Mouse (Mus musculus) right cerebral cortex, postnatal 25 days (tissue): Measurements from ENCODE around the gene Inafm2.

Experiments used
- DNase-seq: peaks from one replicate; pipeline ENCODE4 v3.0.0; 2022

Gene Inafm2

GRCm38 (mm10) chr2:118760311-118761025 lies 14.9 kb downstream of the Inafm2 start:
- DNase-seq = no peak

- no peak for DNase-seq
These were observed 15.8 kb downstream of the Inafm2 start for GRCm38 (mm10) chr2:118761358-118761757.

GRCm38 (mm10) chr2:118761906-118762783 lies 16.6 kb downstream of the Inafm2 start, which contains the start of gene Ccdc9b:
Gene Ccdc9b (minus strand): TSS chr2:118762661.
- DNase-seq = peak; percentile 77

DNA sequence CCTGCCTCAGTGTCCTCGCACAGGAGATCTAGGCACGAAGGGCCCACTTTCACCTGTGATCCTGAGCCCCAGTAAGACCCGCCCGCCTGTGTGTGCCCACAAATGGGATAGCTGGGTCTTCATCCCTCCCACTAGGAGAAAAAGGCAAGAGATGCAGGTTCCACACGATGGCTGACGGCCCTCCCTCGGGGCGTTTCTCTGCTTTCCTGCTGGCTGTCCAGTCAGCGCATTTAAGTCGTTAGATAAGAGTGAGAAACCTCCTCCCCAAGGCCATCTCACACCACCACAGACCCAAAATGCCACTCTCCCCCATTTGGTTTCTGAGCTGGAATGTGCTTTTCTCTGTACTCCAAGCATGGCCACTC lies 17.2 kb downstream of the Inafm2 start:
- DNase-seq = no peak

DNA sequence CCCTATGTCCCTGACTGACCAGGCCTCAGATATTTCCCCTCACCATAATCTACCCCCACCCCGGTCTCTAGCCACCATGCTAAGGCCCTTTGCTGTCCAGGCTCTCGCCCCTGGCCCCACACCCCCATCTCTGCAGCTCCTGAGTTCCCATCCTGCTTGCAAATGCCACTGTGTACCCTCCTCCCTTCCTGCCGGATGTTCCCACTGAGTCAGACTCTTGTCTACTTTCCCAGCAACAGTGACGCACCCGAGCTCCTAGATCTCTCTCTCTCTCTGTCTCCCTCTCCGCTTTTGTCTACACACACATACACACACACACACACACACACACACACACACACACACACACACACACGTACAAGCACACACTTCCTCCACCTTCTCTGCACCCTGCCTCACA lies 17.9 kb downstream of the Inafm2 start:
- peak; percentile 63 for DNase-seq

DNA sequence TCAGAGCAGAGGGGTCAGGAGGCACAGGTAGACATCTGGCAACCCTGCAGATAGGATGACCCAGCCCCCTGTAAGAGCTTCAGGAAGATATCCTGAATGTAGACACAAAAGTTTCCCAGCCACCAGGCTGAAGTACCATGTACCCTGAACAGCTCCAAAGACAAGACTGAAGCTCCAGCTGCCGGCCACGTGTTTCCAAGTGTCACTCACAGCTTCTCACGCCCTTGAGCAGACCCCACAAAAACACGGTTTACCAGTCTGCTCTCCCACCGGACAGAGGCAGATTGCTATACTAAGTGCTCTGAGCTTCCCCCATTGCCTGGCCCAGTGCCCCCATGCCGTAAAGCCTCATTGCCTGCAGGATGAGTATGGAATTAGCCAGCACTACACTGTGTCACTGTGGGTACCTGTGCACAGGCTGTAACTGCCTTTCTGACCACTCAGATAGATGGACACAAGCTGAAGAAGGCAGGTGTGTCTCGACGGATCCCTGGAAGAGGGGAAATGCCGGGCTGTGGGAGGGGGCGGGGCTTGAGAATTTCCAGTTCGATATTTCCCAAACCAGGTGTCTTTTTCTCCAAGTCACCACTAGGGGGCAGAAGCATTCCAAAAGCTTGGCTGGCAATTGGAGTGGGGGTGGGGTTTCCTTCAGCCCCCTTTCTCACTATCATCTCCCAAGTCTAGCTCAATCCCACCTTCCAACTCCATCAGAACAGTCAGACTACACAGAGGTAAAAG lies 18.7 kb downstream of the Inafm2 start:
- DNase-seq = no peak

DNA sequence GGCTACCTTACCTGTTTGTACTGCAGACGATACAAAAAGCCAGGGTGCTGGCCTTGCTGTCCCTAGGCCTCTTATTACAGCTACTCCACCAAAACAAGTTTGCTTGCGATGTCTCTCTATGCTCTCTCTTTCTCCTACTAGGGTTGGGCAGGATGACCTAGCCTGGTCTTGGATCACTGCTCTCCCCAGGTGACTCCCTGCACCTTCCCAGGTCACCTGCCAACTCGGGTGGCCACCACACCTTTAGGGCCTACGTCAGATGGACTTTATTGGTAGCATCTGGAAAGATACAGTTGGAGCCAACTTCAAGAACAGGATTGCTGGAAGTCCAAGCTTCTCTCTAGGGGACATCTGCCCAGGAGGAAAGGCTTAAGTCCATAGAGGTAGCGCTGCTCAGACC lies 19.3 kb downstream of the Inafm2 start:
- no peak for DNase-seq

DNA sequence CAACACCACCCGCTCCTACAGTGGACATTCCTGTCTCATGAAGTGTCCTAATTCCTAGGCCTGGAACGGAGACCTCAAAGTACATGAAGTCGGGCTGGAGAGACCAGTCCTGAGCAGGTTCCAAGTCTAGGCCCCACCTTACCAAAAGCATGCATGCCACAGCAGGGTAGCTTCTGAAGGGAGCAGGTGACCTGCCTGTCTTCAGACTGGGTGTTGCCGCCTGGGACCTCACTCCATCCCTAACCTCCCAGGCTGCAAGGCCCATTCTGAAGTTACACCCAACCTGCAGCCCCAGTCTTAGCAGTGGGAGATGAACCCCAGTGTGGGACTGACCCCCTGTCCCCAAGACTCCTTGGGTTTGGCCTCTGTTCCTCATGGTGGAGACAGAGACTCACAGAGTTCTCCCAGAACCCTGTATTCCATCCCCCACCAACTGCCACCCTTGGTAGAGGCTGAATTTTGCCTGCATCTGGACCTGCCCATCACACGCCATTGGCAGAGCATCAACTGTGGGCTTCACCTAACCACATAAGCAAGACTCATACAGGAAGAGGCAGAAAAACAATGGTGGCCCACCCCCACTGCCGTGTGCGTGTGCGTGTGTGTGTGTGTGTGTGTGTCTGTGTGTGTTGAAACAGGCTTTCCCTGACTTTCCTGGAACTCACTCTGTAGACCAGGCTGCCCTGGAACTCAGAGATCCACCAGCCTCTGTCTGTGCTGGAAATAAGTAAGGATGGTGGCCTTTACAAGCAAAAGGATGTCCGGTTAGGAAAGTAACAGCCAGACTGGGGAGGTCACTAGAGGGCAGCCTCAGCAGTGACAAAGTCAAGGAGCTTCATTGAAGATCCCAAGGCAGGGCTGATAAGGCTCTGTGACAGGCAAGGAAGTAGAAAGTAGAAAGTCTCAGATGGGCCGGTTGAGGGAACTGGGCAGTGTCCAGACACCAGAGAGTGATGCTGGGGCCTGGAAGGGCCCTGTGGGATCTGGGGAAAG lies 20.8 kb downstream of the Inafm2 start:
- no peak for DNase-seq

DNA sequence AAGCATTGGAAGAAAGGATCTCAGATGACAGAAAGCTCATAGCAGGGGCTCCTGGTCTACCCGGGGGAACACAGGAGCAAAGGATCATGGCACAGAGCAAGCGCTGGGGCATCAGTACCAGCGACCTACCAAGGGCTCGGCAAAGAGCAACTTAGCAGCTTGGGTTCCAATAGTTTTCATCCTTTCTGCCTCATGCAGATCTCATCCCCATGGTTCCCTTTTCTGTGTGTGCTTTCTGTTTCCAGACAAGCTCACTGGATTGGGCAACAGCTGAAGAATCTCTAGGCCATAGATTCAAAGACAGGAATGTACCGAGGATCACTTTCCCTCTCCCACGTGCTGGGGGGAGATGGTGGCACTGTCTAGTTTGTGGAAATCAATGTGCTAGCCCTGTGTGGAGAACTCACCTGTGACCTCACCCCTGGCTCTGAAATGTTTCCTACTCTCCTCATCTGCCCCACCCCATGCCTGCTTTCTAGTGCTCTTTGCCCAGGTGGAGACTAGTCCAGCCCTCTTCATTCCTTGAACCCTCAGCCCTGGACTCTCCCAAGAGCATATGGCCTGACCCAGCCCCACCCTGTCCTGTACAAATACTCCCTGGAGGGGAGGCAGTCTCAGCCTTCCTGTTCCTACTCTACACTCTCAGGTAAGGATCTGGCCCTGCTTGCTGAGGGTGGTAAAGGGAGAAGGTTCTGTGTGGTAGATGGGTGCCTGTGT lies 26.8 kb downstream of the Inafm2 start, which contains the start of gene Phgr1:
Phgr1 (plus strand) TSS at position 612 of the 717 bp plus-strand sequence.
- DNase-seq = no peak

DNA sequence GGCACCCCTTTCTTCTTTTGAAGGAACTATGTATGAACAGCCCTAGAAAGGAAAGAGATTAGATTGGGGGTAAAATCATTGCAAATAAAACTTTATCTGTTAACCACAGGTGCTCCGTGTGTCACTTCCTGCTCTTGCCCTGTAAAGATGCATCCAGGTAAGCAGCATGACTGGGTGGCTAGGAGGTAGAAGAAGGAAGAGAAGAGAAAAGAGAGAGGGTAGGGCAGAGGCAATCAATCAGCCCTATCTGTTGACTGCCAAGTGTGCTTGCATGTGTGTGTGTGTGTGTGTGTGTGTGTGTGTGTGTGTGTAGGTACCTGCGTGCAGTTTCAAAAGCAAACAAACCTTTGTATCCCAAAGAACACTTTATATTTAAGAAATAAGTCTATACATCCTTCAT lies 29.0 kb downstream of the Inafm2 start:
- DNase-seq = no peak

DNA sequence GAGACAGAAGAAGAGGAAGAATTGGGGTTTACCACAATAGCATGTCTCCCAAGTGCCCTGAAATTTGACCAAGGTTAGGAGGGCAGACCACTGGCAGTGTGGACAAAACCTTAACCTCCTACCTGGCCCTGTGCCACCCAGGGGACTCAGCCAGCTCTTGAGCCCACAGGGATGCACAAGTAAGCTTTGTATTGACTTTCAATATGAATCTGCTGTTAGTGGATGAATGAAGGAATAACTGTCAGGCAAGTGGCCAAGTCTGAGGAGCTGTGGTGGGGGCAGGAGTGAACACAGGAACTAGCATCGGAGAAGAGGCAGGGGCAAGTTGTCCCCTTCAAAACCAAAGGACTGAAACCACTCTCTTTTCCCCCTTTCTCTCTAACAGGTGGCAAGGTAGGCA lies 29.8 kb downstream of the Inafm2 start:
- DNase-seq = no peak

- DNase-seq = peak; percentile 72
These were observed 30.3 kb downstream of the Inafm2 start for GRCm38 (mm10) chr2:118775846-118776245.

DNA sequence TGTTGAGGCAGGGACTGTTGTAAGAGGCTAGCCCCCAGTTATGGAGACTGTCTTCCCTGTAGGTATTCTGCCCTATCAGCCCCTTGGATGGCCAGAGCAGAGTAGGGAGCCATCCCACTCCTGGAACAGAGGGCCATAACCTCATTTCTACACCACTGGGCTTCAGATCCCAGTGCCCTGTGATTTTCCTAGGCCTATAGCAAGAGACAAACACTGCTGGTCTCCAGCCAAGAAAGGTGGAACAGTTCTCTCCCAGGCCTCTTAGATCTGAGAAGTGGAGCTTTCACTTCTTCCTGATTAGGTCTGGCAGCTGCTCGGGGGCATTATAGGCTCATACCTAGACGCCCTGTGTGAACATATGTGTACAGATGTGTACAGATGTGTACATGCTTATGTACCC lies 30.7 kb downstream of the Inafm2 start:
- no peak for DNase-seq

- DNase-seq = no peak
These were observed 32.9 kb downstream of the Inafm2 start for GRCm38 (mm10) chr2:118778418-118778817.

DNA sequence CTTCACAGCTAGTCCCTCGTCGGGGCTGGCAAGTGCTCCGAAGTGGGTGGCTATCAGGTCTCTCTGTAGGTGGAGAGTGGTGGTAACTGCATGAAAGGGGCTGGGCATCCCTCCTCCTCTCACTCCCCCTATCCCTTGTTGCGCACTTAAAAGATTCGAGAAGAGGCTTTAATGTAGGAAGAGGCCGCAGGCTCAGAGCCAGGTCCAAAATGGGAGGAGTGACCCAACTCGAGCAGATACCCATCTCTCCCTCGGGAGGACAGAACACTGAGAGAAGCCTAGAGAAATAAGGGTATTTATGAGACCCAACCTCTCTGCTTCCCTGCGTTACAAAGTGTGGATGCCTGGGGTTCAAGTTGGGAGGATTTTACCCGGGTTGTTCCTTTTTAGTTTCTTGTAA lies 33.5 kb downstream of the Inafm2 start:
- no peak for DNase-seq

DNA sequence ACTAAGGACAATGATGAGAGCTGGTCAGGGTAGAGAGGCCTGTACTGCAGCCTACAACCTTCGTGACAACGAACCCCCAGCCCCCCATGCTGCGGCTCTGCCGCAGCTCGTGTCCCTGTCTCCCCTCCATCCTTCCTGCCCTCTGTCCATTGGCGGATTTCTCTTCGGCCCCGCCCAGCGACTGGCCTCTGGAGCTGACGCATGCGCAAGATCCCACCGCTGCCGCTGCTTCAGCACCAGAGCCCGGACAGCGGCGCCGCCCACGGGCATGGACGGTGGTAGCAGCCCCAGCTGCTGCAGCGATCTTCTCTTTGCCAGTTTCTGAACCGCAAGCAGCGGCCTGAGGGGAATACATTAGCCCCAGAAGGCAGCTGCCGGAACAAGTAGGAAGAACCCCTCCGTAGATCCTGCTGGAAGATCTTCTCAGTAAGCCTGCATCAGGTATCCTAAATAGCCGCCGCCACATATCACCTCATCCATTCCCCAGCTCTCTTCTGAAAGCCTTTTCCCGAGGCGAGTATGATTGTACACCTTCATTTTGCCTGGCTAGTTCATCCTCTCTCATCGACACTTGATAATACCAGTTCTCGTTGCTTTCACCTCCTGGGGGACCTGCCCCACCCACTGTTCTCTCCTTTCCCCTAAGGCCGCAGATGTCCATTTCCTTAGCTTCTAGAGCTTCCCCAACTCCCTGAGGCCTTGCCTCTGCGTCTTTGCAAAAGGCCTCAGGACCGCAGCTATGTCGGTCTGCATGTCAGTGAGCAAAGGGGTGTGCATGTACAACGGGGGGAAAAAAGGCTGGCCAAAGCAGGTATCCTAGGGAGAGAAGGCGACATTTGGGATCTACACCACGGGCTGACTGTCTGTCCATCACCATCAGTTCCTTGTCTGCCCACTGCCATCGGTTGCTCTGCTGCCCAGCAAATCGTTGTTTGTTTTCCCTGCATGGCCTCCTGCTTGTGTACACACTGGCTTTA lies 34.2 kb downstream of the Inafm2 start, which contains the start of gene Disp2:
Disp2 (plus strand) TSS at position 216 of the 977 bp plus-strand sequence.
- DNase-seq = peak; percentile 94

- DNase-seq = no peak
These were observed 35.6 kb downstream of the Inafm2 start for GRCm38 (mm10) chr2:118781115-118781514.

DNA sequence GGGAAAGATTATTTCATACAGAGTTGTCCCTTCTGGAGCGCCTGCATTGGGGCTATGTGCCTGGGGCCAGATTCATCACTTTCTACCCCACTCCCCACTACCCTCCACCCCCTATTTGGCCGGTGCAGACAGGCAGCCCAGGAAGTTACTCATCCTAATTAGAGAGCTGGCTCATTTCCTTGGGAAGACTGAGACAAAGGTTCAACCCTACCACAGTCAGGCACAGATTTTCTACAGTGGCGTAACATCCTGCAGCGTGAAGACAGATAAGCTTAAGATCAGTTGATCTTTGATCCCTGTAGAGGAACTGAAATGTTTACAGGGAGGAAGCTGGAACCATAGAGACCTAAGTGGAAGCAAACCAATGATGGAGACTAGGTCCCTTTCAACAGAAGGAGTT lies 36.7 kb downstream of the Inafm2 start:
- no peak for DNase-seq

GRCm38 (mm10) chr2:118783093-118783492 lies 37.5 kb downstream of the Inafm2 start:
- no peak for DNase-seq

- no peak for DNase-seq
These were observed 38.1 kb downstream of the Inafm2 start for GRCm38 (mm10) chr2:118783663-118784062.
